Mouse (Mus musculus): ENCODE data around the gene Ndufaf1. TPM values are rescaled to one million over a fixed set of nuclear protein-coding genes. Genes with fewer than 3 reads are reported as not detected.

Ndufaf1 gene
- 43.0 and 43.2 TPM in 2 replicates for polyA plus RNA-seq (2015; fragmentation: Nextera tagmentation; extraction: Ambion mirVana)

GRCm38 (mm10) chr2:119662220-119663182 lies at the start of gene Ndufaf1:
Gene Ndufaf1, minus strand, starts transcription at chr2:119662827.
- peaks cover 23% of the 10 kb centered on the region for H3K36me3 ChIP-seq
- peak within 1 kb of the TSS; percentile 84 for H3K9ac ChIP-seq
- H3K9me3 ChIP-seq: no peaks in the 10 kb centered on the region
- peaks cover 8% of the 10 kb centered on the region for H3K4me1 ChIP-seq (replicated peaks)
- peak within 1 kb of the TSS; percentile 81 for H3K4me3 ChIP-seq
- H3K27me3 ChIP-seq: no peaks in the 10 kb centered on the region
- ATAC-seq (ENCODE audit: low FRiP score): peak; percentile 83
- H3K4me2 ChIP-seq: peak within 1 kb of the TSS; percentile 80
- peak within 1 kb of the TSS; percentile 35; the same call in 1 of the 2 replicates for H3K27ac ChIP-seq
- 2% methylated on average over 44 of the region's 44 CpGs for whole genome bisulfite sequencing

DNA sequence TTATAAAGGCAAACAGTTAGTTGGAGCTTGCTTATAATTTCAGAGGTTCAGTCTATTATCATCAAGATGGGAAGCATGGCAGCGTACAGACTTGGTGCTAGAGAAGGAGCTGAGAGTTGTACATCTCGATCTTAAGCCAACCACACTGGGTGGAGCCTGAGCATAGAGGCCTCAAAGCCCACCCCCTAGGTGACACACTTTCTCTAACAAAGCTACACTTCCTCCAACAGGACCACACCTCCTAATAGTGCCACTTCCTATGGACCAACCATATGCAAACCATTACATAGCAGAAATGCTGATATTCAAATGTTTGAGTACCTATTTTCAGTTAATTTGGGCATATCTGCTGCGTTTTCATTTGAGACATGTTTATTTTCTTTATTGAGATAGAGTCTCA lies 47.4 kb upstream of the Ndufaf1 start:
- Histone ChIP-seq H3K9ac (no peak overlapping the region), H3K4me1 (replicated peaks) (no peaks in the 10 kb centered on the region), H3K36me3 (peaks cover 84% of the 10 kb centered on the region), H3K4me2 (no peak overlapping the region), H3K27ac (no peak overlapping the region), H3K27me3 (no peaks in the 10 kb centered on the region), H3K4me3 (no peak overlapping the region), H3K9me3 (no peaks in the 10 kb centered on the region)
- WGBS: 92% methylated on average over 3 of the region's 3 CpGs
- ATAC-seq (ENCODE audit: low FRiP score): no peak

DNA sequence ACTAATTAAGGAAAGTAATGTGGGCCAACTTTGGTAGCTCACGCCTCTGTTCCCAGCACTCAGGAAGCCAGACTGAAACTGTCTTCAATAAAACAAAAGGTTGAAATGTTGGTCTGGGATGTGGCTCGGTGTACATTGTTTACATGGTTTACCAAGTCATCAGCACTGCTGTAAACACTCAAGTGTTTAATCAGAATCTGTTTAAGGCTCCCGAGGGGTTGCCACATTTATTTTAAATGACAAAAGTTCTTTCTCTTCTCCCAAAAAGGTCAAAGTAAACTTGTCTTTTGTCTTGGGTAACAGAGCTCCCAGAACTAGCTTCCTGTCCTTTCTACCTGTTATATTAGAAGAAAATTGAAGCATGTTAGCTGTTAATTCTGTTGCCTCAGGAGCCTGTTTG lies 45.0 kb upstream of the Ndufaf1 start:
- no peaks in the 10 kb centered on the region for H3K9me3 ChIP-seq
- no peak overlapping the region for H3K9ac ChIP-seq
- WGBS: 83% methylated on average over 3 of the region's 3 CpGs
- H3K4me2 ChIP-seq: no peak overlapping the region
- H3K27me3 ChIP-seq: no peaks in the 10 kb centered on the region
- no peaks in the 10 kb centered on the region for H3K4me1 ChIP-seq (replicated peaks)
- H3K27ac ChIP-seq: no peak overlapping the region
- no peak overlapping the region for H3K4me3 ChIP-seq
- no peak for ATAC-seq (ENCODE audit: low FRiP score)
- H3K36me3 ChIP-seq: peaks cover 82% of the 10 kb centered on the region

- no peaks in the 10 kb centered on the region for H3K27me3 ChIP-seq
- no peaks in the 10 kb centered on the region for H3K9me3 ChIP-seq
- peaks cover 53% of the 10 kb centered on the region for H3K36me3 ChIP-seq
- H3K4me1 ChIP-seq (replicated peaks): no peaks in the 10 kb centered on the region
- H3K4me3 ChIP-seq: no peak overlapping the region
- 92% methylated on average over 2 of the region's 2 CpGs for WGBS
- H3K9ac ChIP-seq: no peak overlapping the region
- no peak overlapping the region for H3K27ac ChIP-seq
- no peak overlapping the region for H3K4me2 ChIP-seq
- ATAC-seq (ENCODE audit: low FRiP score): no peak
These were observed 40.5 kb upstream of the Ndufaf1 start for GRCm38 (mm10) chr2:119703171-119703570.

DNA sequence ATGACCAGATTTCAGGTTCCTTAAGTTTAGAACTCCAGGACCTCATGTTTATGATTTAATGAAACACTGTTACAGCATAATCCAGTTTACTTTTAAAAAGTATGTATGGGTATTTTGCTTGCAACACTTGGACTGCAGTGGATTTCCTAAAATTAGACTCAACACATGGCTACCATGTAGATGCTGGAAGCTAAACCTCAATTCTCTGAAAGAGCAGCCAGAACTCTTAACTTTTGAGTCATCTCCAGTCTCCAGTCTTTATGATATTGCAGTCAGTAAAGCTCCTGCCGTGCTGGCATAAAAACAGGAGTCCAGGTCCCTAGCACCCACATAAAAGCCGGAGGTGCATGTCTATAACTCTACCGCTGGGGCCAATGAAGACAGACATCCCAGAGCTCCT lies 37.3 kb upstream of the Ndufaf1 start:
- Histone ChIP-seq H3K9me3 (no peaks in the 10 kb centered on the region), H3K4me1 (replicated peaks) (no peaks in the 10 kb centered on the region), H3K36me3 (peaks cover 30% of the 10 kb centered on the region), H3K4me2 (no peak overlapping the region), H3K27me3 (no peaks in the 10 kb centered on the region), H3K9ac (no peak overlapping the region), H3K27ac (no peak overlapping the region), H3K4me3 (no peak overlapping the region)
- WGBS: 96% methylated on average over 3 of the region's 3 CpGs
- no peak for ATAC-seq (ENCODE audit: low FRiP score)

DNA sequence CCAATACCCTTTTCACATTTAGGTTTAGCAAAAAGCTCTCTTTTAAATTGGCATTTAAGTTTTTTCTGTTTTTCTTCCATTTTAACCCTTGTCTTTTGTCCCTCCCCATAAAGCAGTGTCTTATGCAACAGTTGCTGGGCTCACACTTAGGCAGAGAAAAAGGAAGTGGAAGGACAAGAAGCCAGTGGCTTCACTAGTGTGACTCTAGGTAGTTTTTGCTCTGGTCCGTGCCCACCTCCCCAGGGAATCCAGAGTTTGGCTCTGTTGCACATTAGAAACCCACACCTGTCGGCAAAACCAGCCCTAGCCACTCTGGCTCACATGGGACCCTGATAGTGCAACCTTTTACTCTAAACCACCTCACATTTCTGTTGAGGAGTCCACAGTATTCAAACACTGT lies 35.8 kb upstream of the Ndufaf1 start:
- no peaks in the 10 kb centered on the region for H3K9me3 ChIP-seq
- H3K27ac ChIP-seq: no peak overlapping the region
- WGBS: 87% methylated on average over 2 of the region's 2 CpGs
- no peak overlapping the region for H3K4me2 ChIP-seq
- no peak for ATAC-seq (ENCODE audit: low FRiP score)
- no peak overlapping the region for H3K9ac ChIP-seq
- H3K4me3 ChIP-seq: no peak overlapping the region
- peaks cover 32% of the 10 kb centered on the region for H3K36me3 ChIP-seq
- H3K4me1 ChIP-seq (replicated peaks): no peaks in the 10 kb centered on the region
- H3K27me3 ChIP-seq: no peaks in the 10 kb centered on the region

DNA sequence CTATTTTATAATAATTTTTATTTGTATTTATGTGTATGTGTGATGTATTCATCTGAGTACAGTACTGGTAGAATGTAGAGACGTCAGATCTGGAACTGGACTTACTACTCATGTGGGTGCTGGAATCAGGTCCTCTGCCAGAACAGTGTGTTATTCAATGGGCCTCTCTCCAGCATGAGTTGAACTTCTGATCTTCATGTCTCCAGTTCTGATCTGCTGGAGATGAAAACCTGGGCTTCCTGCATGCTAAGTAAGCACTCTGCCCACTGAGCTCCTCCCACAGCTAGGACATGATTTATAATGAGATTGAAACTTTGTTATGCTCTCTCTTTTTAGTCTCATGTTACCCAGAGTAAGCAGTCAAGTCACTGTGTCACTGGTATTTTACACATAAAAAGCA lies 33.5 kb upstream of the Ndufaf1 start:
- 90% methylated on average over 1 of the region's 1 CpGs for WGBS
- H3K27me3 ChIP-seq: no peaks in the 10 kb centered on the region
- no peak for ATAC-seq (ENCODE audit: low FRiP score)
- no peak overlapping the region for H3K4me2 ChIP-seq
- no peaks in the 10 kb centered on the region for H3K4me1 ChIP-seq (replicated peaks)
- H3K4me3 ChIP-seq: no peak overlapping the region
- no peaks in the 10 kb centered on the region for H3K9me3 ChIP-seq
- no peak overlapping the region for H3K9ac ChIP-seq
- peaks cover 25% of the 10 kb centered on the region; the same call in 1 of the 2 replicates for H3K36me3 ChIP-seq
- no peak overlapping the region for H3K27ac ChIP-seq

DNA sequence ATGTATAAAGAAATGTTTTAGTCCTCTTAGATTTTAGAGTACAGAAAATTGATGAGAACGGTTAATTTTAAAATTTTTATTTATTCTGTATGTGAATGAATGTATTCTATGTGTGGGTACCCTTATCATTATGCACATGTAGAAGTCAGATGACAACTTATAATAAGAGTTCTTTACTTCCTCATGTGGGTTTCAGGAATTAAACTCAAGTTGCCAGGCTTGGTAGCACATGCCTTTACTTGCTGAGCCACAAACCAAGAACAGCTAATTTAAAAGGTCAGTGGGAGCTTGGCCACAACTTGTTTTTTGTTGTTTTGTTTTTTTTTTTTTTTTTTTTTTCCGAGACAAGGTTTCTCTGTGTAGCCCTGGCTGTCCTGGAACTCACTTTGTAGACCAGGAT lies 32.2 kb upstream of the Ndufaf1 start:
- no peak for ATAC-seq (ENCODE audit: low FRiP score)
- no peaks in the 10 kb centered on the region for H3K9me3 ChIP-seq
- H3K27ac ChIP-seq: no peak overlapping the region
- H3K4me1 ChIP-seq (replicated peaks): no peaks in the 10 kb centered on the region
- H3K9ac ChIP-seq: no peak overlapping the region
- no peak overlapping the region for H3K4me2 ChIP-seq
- no peaks in the 10 kb centered on the region for H3K27me3 ChIP-seq
- no peak overlapping the region for H3K4me3 ChIP-seq
- peaks cover 22% of the 10 kb centered on the region; the same call in 1 of the 2 replicates for H3K36me3 ChIP-seq
- 94% methylated on average over 2 of the region's 2 CpGs for WGBS

- no peak for ATAC-seq (ENCODE audit: low FRiP score)
- no peak overlapping the region for H3K4me2 ChIP-seq
- H3K36me3 ChIP-seq: peaks cover 29% of the 10 kb centered on the region
- H3K4me3 ChIP-seq: no peak overlapping the region
- no peaks in the 10 kb centered on the region for H3K4me1 ChIP-seq (replicated peaks)
- no peaks in the 10 kb centered on the region for H3K27me3 ChIP-seq
- WGBS: 79% methylated on average over 9 of the region's 9 CpGs
- no peaks in the 10 kb centered on the region for H3K9me3 ChIP-seq
- H3K9ac ChIP-seq: no peak overlapping the region
- H3K27ac ChIP-seq: no peak overlapping the region
These were observed 29.5 kb upstream of the Ndufaf1 start for GRCm38 (mm10) chr2:119692003-119692701.

GRCm38 (mm10) chr2:119683706-119684105 lies 21.1 kb upstream of the Ndufaf1 start:
- WGBS: 88% methylated on average over 2 of the region's 2 CpGs
- Histone ChIP-seq H3K9me3 (no peaks in the 10 kb centered on the region), H3K9ac (no peak overlapping the region), H3K27ac (no peak overlapping the region), H3K4me3 (no peak overlapping the region), H3K36me3 (peaks cover 17% of the 10 kb centered on the region), H3K27me3 (no peaks in the 10 kb centered on the region), H3K4me2 (no peak overlapping the region), H3K4me1 (replicated peaks) (peaks cover 4% of the 10 kb centered on the region; the same call in 1 of the 2 replicates)
- ATAC-seq (ENCODE audit: low FRiP score): no peak

DNA sequence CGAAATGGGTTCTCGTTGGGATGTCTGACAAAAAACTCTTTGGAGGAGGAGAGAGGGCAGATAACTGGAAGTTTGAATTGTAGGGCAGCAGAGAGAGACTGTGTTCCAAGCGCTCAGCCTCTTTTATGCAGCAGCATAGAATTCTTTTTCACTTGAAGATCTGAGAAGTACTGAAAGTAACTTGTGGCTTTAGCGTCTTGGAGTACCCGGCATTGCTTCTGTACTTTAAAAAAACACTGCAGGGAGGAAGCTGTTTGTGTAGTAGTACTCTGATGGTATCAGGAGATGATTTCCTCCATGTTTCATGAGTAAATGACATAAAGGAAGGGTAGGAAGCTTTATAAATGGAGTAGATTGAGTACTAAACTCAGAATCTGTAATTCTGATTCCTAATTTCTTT lies 13.2 kb upstream of the Ndufaf1 start:
- 9% methylated on average over 5 of the region's 5 CpGs for WGBS
- Histone ChIP-seq H3K27ac (0 out of 2 replicates have a peak overlapping the region, but pooled peaks have one; percentile 84), H3K27me3 (peaks cover 4% of the 10 kb centered on the region; the same call in 1 of the 2 replicates), H3K9ac (peak overlapping the region; percentile 97), H3K4me3 (peak overlapping the region; percentile 82), H3K36me3 (no peaks in the 10 kb centered on the region), H3K4me2 (peak overlapping the region; percentile 88), H3K9me3 (no peaks in the 10 kb centered on the region), H3K4me1 (replicated peaks) (peaks cover 32% of the 10 kb centered on the region)
- ATAC-seq (ENCODE audit: low FRiP score): no peak

- peak overlapping the region; percentile 84 for H3K27ac ChIP-seq
- peak overlapping the region; percentile 88 for H3K4me2 ChIP-seq
- no peaks in the 10 kb centered on the region for H3K9me3 ChIP-seq
- H3K4me3 ChIP-seq: peak overlapping the region; percentile 82
- H3K27me3 ChIP-seq: peaks cover 4% of the 10 kb centered on the region; the same call in 1 of the 2 replicates
- no peaks in the 10 kb centered on the region for H3K36me3 ChIP-seq
- H3K4me1 ChIP-seq (replicated peaks): peaks cover 32% of the 10 kb centered on the region
- peak; percentile 90 for ATAC-seq (ENCODE audit: low FRiP score)
- H3K9ac ChIP-seq: peak overlapping the region; percentile 97
- under 1% methylated on average over 38 of the region's 39 CpGs for WGBS
These were observed 12.7 kb upstream of the Ndufaf1 start for GRCm38 (mm10) chr2:119675215-119675784.
